Mouse (Mus musculus) liver, embryonic 16.5 days (tissue): ENCODE results near the gene Rae1. TPM values are rescaled to one million over a fixed set of nuclear protein-coding genes. Genes with fewer than 3 reads are reported as not detected.

Experiments
- ATAC-seq: fragments of 200-750 bp; cut with Nextera tagmentation; 2 replicates; pipeline ENCODE4 v1.8.0; 2017; ENCODE audit warnings: low read depth, mild to moderate bottlenecking, moderate number of reproducible peaks, moderate library complexity
- H3K27ac ChIP-seq: fragments of 300-500 bp; sonication (generic); 2 replicates; pipeline ENCODE4 v1.5.1; 2014; ENCODE audit warnings: mild to moderate bottlenecking, low read length
- H3K27me3 ChIP-seq: fragments of 300-500 bp; sonication (generic); 2 replicates; pipeline ENCODE4 v1.6.1; 2014; ENCODE audit warnings: low read depth, low read length, mixed read lengths; ENCODE audit not compliant: control insufficient read depth, insufficient read depth
- H3K36me3 ChIP-seq: fragments of 300-500 bp; sonication (generic); 2 replicates; pipeline ENCODE4 v1.6.1; 2014; ENCODE audit warnings: mild to moderate bottlenecking; ENCODE audit not compliant: control insufficient read depth, insufficient read depth
- H3K4me1 ChIP-seq: fragments of 300-500 bp; sonication (generic); 2 replicates; pipeline ENCODE4 v1.6.1; 2014; ENCODE audit warnings: low read depth, low read length, mixed read lengths; ENCODE audit not compliant: control insufficient read depth
- H3K4me2 ChIP-seq: fragments of 300-500 bp; sonication (generic); 2 replicates; pipeline ENCODE4 v1.6.1; 2014; ENCODE audit warnings: low read depth, low read length, mixed read lengths
- H3K4me3 ChIP-seq: fragments of 300-500 bp; sonication (generic); 2 replicates; pipeline ENCODE4 v1.5.1; 2014; ENCODE audit warnings: low read depth, mild to moderate bottlenecking, low read length
- H3K9ac ChIP-seq: fragments of 300-500 bp; sonication (generic); 2 replicates; pipeline ENCODE4 v1.6.1; 2014; ENCODE audit warnings: low read depth, low read length
- H3K9me3 ChIP-seq: fragments of 300-500 bp; sonication (generic); replicated peaks from 2 replicates; pipeline ENCODE4 v1.6.1; 2016; ENCODE audit warnings: low read length; ENCODE audit not compliant: control insufficient read depth
- WGBS: fragments of 180-500 bp; shearing (Covaris S2); extraction: QIAGEN DNeasy Blood & Tissue Kit; methylation state at CpG from one replicate; pipeline ENCODE4 v1.1.7; 2014; ENCODE audit not compliant: insufficient replicate concordance; 5-methylcytosine and 5-hydroxymethylcytosine counted together
- polyA plus RNA-seq: library from polyadenylated mRNA; unstranded; fragments of >200 nt; fragmentation: Nextera tagmentation; extraction: Ambion mirVana; gene quantifications from 2 replicates; pipeline ENCODE4 v1.2.1, GENCODE M21; 2015

Rae1 gene
- polyA plus RNA-seq, 1 experiment from 2014 or later = 55.2 TPM

DNA sequence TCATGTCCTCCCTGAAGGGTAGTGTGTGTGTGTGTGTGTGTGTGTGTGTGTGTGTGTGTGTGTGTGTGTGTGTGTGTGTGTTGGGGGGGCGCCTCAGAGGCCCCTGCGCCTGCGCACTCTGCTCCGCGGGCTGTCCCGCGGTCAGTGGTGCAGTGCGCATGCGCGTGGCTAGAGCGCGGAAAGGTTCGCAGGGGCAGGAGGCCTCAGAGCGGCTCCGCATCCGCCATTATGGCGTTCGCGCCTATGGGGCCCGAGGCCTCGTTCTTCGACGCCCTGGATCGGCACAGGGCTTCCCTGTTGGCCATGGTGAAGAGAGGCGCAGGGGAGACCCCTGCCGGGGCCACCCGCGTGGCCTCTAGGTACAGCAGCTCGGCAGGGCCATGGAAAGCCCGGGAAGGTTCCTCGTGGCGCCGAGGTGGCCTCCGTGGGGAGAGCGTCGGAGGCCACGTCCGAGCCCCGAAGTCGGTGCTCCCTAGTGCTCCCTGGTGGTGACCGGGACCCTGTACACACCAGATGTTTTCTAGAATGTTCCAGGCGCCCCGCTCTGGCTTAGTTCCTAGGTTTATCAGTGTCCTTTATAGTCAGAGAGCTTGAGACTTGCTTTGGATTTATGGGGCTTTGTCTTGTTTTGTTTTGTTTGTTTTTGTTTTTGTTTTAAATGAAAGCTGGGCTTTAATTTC, 20.1 kb upstream of the Rae1 start:
- no peak overlapping the region for H3K27ac ChIP-seq
- no peaks in the 10 kb centered on the region for H3K27me3 ChIP-seq
- 89% methylated on average over 43 of the region's 43 CpGs for WGBS
- no peak overlapping the region for H3K4me3 ChIP-seq
- H3K4me2 ChIP-seq = no peak overlapping the region
- H3K36me3 ChIP-seq = no peaks in the 10 kb centered on the region
- no peak overlapping the region for H3K9ac ChIP-seq
- ATAC-seq = no peak
- H3K4me1 ChIP-seq = peaks cover 2% of the 10 kb centered on the region; the same call in 1 of the 2 replicates
- H3K9me3 ChIP-seq = no peaks in the 10 kb centered on the region

DNA sequence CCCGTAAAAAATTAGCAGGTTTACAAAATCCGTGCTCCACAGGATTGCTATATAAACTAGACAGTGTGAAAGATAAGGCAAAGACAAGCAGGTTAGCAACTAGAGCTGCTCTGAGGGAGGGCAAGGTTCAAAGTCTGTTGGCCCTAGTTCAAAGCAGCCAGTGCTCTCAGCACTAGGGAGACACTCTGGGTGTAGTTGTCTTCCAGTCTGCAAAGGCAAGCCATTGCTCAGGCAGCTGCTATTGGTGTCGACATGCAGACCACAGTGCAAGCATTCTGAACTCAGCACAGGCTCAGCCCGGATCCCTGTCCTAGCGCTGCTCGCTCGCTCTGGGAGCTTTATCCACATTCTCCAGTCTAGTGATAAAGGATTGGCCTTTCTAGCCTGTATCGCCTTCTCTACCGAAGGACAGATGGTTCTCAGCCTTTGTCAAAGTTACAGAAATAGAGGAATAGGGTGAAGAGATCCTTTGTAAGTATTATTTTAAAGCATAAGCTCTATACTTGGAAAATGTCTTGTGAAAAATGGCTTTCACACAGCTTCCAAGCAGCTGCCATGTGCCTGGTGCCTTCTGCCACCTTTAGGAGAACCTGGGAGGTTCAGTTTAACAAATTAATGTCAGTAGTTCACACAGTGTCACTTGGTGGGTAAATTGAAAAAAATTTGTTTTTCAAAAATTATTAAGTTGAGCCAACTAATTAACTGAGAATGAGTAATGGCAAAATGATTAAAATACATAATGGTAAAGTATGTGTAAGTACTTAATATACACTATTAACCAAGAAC, 16.9 kb upstream of the Rae1 start:
- no peaks in the 10 kb centered on the region for H3K36me3 ChIP-seq
- no peaks in the 10 kb centered on the region for H3K4me1 ChIP-seq
- 60% methylated on average over 9 of the region's 9 CpGs for WGBS
- H3K27me3 ChIP-seq = no peaks in the 10 kb centered on the region
- H3K27ac ChIP-seq = no peak overlapping the region
- H3K9me3 ChIP-seq = no peaks in the 10 kb centered on the region
- ATAC-seq = peak; percentile 75
- H3K4me2 ChIP-seq = no peak overlapping the region
- H3K9ac ChIP-seq = no peak overlapping the region
- H3K4me3 ChIP-seq = no peak overlapping the region

DNA sequence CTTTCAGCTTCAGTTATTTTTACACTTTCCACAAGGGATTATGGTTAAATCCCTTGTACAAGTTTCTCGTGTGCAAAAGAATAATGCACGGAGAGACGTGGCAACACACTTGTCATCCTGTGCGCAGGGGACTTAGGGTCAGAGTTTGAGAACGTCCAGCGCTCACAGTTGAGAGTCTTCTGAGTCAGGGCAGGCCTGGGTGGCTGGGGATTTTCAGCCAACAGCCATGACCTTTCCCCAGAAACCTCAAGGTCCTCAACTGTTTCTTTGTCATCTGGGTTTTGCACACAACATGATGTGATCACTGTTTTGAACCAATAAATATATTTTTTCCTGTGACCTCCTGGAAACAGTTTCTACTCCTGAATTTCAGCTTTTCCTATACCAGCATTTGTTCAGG, 9.8 kb upstream of the Rae1 start:
- no peak overlapping the region for H3K4me3 ChIP-seq
- no peak for ATAC-seq

DNA sequence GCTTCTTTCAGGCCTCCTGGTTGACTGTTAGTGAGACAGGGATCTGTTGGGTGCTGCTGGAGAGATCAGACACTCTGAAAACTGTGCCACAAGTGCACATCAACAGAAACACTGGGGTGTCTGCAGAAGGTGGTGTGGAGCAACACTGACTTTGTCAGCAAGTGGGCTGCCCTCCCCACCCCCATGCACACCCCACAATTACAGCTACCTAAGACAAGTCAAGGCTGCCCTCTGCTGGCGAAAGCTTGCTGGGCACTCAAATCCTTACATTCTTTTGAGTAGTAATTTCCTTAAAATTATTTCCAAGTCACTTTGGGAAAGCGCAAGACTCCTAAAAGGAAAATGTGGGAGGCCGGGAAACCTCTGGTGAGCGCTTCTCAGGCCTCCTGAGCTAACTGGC, 3.7 kb upstream of the Rae1 start:
- Histone ChIP-seq H3K27me3 (no peaks in the 10 kb centered on the region; the same call in 1 of the 2 replicates), H3K36me3 (no peaks in the 10 kb centered on the region), H3K4me2 (no peak overlapping the region), H3K9me3 (no peaks in the 10 kb centered on the region), H3K4me3 (no peak overlapping the region), H3K27ac (no peak overlapping the region), H3K4me1 (peaks cover 9% of the 10 kb centered on the region), H3K9ac (no peak overlapping the region)
- WGBS = 8% methylated on average over 4 of the region's 4 CpGs
- ATAC-seq = no peak

More for the DNA sequence above, 9.8 kb upstream of the Rae1 start:
- 75% methylated on average over 6 of the region's 6 CpGs for WGBS
- Histone ChIP-seq H3K36me3 (no peaks in the 10 kb centered on the region), H3K4me1 (no peaks in the 10 kb centered on the region), H3K9ac (no peak overlapping the region), H3K9me3 (no peaks in the 10 kb centered on the region), H3K4me2 (no peak overlapping the region), H3K27ac (no peak overlapping the region), H3K27me3 (no peaks in the 10 kb centered on the region)

DNA sequence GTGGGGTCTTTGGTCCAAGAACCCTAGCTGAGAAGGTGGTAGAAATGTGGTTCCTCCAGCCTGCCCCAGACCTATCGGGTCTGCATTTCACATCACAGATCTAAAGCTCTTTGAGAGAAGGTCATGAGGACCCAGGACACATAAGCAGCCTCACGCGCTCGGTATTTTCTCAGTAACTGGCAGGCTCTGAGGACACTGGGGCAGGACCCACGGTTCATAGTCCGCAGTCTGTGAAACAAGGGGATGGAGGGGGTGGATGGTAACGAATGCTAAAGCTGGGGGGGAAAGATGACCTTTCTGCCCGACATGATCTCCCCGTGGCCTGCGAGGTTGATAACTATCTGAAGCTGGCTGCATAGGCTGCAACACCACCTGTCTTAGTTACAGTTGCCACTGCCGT, 2.2 kb upstream of the Rae1 start:
- Histone ChIP-seq H3K27ac (no peak overlapping the region), H3K4me3 (no peak overlapping the region), H3K36me3 (peaks cover 3% of the 10 kb centered on the region), H3K9ac (no peak overlapping the region), H3K4me1 (peaks cover 18% of the 10 kb centered on the region), H3K4me2 (no peak overlapping the region), H3K27me3 (no peaks in the 10 kb centered on the region; the same call in 1 of the 2 replicates), H3K9me3 (no peaks in the 10 kb centered on the region)
- ATAC-seq = no peak
- WGBS = 56% methylated on average over 11 of the region's 11 CpGs

DNA sequence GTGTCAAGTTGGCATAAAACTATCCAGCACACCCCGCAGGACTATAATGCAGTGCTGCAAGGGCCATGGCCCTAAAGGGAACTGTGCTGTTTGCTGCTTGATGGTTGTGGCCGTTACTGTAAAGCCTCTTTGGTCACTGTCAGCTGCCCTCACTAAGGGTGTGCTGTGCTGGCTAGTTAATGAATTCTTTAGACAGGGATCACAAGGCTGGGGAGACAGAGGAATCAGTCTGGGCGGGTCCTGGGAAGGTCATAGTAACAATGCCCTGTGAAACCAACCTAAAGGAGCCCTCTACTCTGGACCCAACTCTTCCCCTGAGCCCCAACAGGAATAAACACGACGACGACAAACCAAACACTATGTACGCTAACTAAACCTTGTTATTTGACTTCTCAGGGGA, 1.4 kb upstream of the Rae1 start:
- Histone ChIP-seq H3K4me2 (no peak overlapping the region), H3K4me3 (no peak overlapping the region), H3K9ac (no peak overlapping the region), H3K9me3 (no peaks in the 10 kb centered on the region), H3K27ac (no peak overlapping the region), H3K36me3 (peaks cover 9% of the 10 kb centered on the region), H3K4me1 (peaks cover 18% of the 10 kb centered on the region), H3K27me3 (no peaks in the 10 kb centered on the region; the same call in 1 of the 2 replicates)
- ATAC-seq = no peak
- 55% methylated on average over 7 of the region's 7 CpGs for WGBS

DNA sequence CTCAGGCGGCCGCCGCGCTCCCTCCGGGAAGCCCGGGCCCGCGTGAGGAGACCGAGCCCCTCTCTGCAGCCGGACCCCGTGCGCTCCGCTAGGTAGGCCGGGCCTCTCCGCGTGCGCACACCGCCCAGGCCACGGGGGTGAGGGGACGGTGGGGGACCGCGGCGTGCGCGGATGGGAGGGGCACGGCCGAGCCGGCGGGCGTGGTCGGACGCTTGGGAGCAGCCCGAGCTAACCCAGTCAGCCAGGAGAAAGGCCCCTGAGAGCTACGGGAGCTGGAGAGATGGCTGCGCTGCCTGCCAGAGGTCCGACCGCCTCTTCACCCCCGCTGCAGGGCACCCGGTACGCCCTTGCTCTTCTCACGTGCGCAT, 352 bp downstream of the Rae1 start:
- H3K4me1 ChIP-seq = peaks cover 18% of the 10 kb centered on the region
- peak overlapping the region; percentile 99 for H3K27ac ChIP-seq
- ATAC-seq = peak; percentile 94
- H3K9ac ChIP-seq = peak overlapping the region; percentile 93
- peaks cover 26% of the 10 kb centered on the region for H3K36me3 ChIP-seq
- peak overlapping the region; percentile 77 for H3K4me2 ChIP-seq
- H3K27me3 ChIP-seq = no peaks in the 10 kb centered on the region; the same call in 1 of the 2 replicates
- peak overlapping the region; percentile 95 for H3K4me3 ChIP-seq
- H3K9me3 ChIP-seq = no peaks in the 10 kb centered on the region
- under 1% methylated on average over 42 of the region's 42 CpGs for WGBS

DNA sequence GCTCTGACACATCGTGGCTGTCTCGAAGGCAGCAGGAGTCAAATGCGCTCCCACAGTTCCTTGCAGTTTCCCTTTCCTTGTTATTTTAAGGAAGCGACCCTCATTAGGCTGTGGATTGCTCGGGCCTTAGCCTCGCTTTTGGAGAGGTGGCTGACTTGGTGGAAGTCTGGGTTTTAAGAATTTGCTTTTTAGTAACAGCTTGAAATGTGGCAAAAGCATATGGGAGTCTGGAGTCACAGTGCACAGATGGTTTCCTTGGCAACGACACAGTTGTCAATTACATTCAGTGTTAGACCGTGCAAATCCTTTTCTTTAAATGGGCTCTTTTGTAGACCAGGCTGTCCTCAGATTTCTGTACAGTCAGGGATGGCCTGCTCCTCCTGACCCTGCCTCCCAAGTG, 1.0 kb downstream of the Rae1 start:
- peak overlapping the region; percentile 93 for H3K9ac ChIP-seq
- no peak for ATAC-seq
- H3K4me1 ChIP-seq = peaks cover 18% of the 10 kb centered on the region
- H3K4me3 ChIP-seq = peak overlapping the region; percentile 95
- peaks cover 29% of the 10 kb centered on the region for H3K36me3 ChIP-seq
- H3K27ac ChIP-seq = peak overlapping the region; percentile 99
- WGBS = 12% methylated on average over 8 of the region's 8 CpGs
- no peaks in the 10 kb centered on the region for H3K9me3 ChIP-seq
- H3K27me3 ChIP-seq = no peaks in the 10 kb centered on the region; the same call in 1 of the 2 replicates
- peak overlapping the region; percentile 77 for H3K4me2 ChIP-seq

DNA sequence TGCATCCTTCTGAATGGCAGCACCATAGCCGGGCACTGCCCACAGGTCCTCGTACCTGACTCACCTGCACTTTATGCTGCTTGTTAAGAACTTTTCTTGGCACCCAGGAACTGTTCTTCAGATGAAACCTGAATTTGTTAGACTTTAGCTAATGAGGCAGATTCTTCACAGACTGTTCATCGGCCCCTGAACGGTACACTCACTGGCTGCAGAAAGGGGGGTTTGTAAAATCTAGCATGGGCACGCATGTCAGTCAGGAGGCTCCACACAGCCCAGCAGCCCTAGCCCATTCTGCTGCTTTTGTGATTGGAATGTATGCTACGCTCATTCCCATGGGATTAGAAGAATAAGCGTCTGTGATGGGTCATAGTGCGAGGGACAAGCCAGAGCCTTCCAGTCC, 3.8 kb downstream of the Rae1 start:
- no peak for ATAC-seq
- peaks cover 54% of the 10 kb centered on the region for H3K36me3 ChIP-seq

More for the DNA sequence above, 3.8 kb downstream of the Rae1 start:
- H3K9me3 ChIP-seq = no peaks in the 10 kb centered on the region
- H3K27ac ChIP-seq = no peak overlapping the region
- 93% methylated on average over 8 of the region's 8 CpGs for WGBS
- no peak overlapping the region for H3K4me2 ChIP-seq
- no peaks in the 10 kb centered on the region for H3K27me3 ChIP-seq
- H3K9ac ChIP-seq = no peak overlapping the region
- H3K4me3 ChIP-seq = no peak overlapping the region
- peaks cover 18% of the 10 kb centered on the region for H3K4me1 ChIP-seq
